Mouse (Mus musculus) forelimb bud, embryonic 11.5 days (tissue): ENCODE results near the gene Habp4.

ENCODE experiments used
- DNase-seq: peaks from one replicate; pipeline ENCODE4 v3.0.0-alpha.2; 2012; ENCODE audit warnings: low read depth, low spot score

The Habp4 gene

DNA sequence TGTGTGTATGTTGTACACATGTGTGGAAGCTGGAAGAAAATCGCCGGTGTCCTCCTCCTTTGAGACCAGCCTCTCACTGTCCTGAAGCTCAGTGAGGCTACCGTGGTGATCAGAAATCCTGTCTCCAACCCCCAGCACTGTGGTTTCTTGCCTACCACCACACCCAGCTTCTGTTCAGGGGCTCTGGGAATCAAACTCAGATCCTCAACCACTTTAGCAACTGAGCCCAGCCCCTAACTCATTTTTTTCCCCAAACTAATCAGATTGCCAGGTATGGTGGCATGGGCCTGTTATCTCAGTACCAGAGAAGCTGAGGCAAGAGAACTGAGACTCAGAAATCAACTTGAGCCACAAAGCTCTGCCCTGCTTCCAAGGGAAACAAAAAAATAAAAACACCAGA lies 74.2 kb downstream of the Habp4 start:
- no peak for DNase-seq
